Mouse (Mus musculus): ENCODE measurements around the gene Lnpep. TPM values are rescaled to one million over a fixed set of nuclear protein-coding genes. Genes with fewer than 3 reads are reported as not detected.
A peak's percentile ranks its signal among the peaks of the same experiment; 100 is the strongest.

The Lnpep gene
- total and polyA plus RNA-seq, 3 experiments, result 33.6 to 40.8 (median 34.6) TPM

- H3K36me3 ChIP-seq (replicated peaks in 1 of 2; ENCODE audit: control insufficient read depth in 1 of 2, insufficient read depth in 1 of 2, low read length in 1 of 2), result no peaks in the 10 kb centered on the region
- dilution Hi-C loops (cut with MboI; ENCODE audit: extremely low pct_ligation_motif_present, extremely low pct_unique_long_range_greater_than_20kb, low sequenced_read_pairs) (no loop called here), in situ Hi-C loops (cut with MboI; ENCODE audit: low pct_ligation_motif_present, low pct_unique_long_range_greater_than_20kb, low sequenced_read_pairs) (no loop called here)
- no peak for TF ChIP-seq MAZ (IDR thresholded peaks at IDR 0.05; ENCODE audit: low read depth, low read length)
- no peak for TF ChIP-seq SIN3A (IDR thresholded peaks at IDR 0.05; ENCODE audit: low read length)
- TF ChIP-seq CHD1 (IDR thresholded peaks at IDR 0.05; ENCODE audit: low read depth, low read length), result no peak
- TF ChIP-seq JUN (IDR thresholded peaks at IDR 0.05; ENCODE audit: insufficient read depth, low read depth, low read length), result no peak
- no peak for TF ChIP-seq MAFK (IDR thresholded peaks at IDR 0.05; ENCODE audit: insufficient replicate concordance, low read length)
- TF ChIP-seq JUND (conservative IDR thresholded peaks at IDR 0.05; ENCODE audit: low read depth, low read length), result no peak
- no peak for TF ChIP-seq POLR2A (IDR thresholded peaks at IDR 0.05; ENCODE audit: low read depth, low read length)
- TF ChIP-seq E2F4 (IDR thresholded peaks at IDR 0.05; ENCODE audit: insufficient replicate concordance, low read depth, low read length), result no peak
- no peak for TF ChIP-seq CHD2 (IDR thresholded peaks at IDR 0.05; ENCODE audit: low read length)
- TF ChIP-seq USF2 (conservative IDR thresholded peaks at IDR 0.05; ENCODE audit: low read depth, low read length), result no peak
- TF ChIP-seq MYC (IDR thresholded peaks at IDR 0.05; ENCODE audit: low read depth, low read length), result no peak
- TF ChIP-seq BHLHE40 (IDR thresholded peaks at IDR 0.05; ENCODE audit: low read depth, low read length), result no peak
- no peak for TF ChIP-seq MXI1 (IDR thresholded peaks at IDR 0.05; ENCODE audit: low read depth, low read length)
- no peak for TF ChIP-seq HCFC1 (IDR thresholded peaks at IDR 0.05; ENCODE audit: low read depth, low read length)
- TF ChIP-seq PAX5 (IDR thresholded peaks at IDR 0.05; ENCODE audit: low read length), result no peak
- TF ChIP-seq UBTF (IDR thresholded peaks at IDR 0.05; ENCODE audit: low read depth, low read length), result no peak
- TF ChIP-seq ZKSCAN1 (IDR thresholded peaks at IDR 0.05; ENCODE audit: borderline replicate concordance, low read depth, low read length), result no peak
- no peak overlapping the region for H3K4me2 ChIP-seq (ENCODE audit: insufficient read depth, low read depth, poor library complexity, severe bottlenecking)
- no peaks in the 10 kb centered on the region for H3K27me3 ChIP-seq (replicated peaks)
- no peaks in the 10 kb centered on the region for H3K79me2 ChIP-seq (replicated peaks; ENCODE audit: control insufficient read depth, extremely low read depth, insufficient read depth, poor library complexity, severe bottlenecking)
- no peak for DNase-seq (ENCODE audit: extremely low read depth)
- no peak overlapping the region for H3K4me3 ChIP-seq (replicated peaks in 1 of 3; ENCODE audit: low read depth in 2 of 3, low read length in 2 of 3, poor library complexity in 1 of 3)
- H3K27ac ChIP-seq (ENCODE audit: insufficient read depth, low read depth), result no peak overlapping the region
- H3K4me1 ChIP-seq (ENCODE audit: control insufficient read depth in 1 of 2, insufficient read depth in 2 of 2), result no peaks in the 10 kb centered on the region
- no peaks in the 10 kb centered on the region for H3K9me3 ChIP-seq (replicated peaks; ENCODE audit: low read length)
- H3K9ac ChIP-seq (ENCODE audit: insufficient read depth, low read depth), result no peak overlapping the region
Observed at GRCm38 (mm10) chr17:17652570-17652969, 27.7 kb upstream of the Lnpep start.

- dilution Hi-C loops (cut with MboI; ENCODE audit: extremely low pct_ligation_motif_present, extremely low pct_unique_long_range_greater_than_20kb, low sequenced_read_pairs), result no loop called here
- Histone ChIP-seq H3K79me2 (replicated peaks; ENCODE audit: control insufficient read depth, extremely low read depth, insufficient read depth, poor library complexity, severe bottlenecking) (no peaks in the 10 kb centered on the region), H3K36me3 (replicated peaks in 1 of 2; ENCODE audit: control insufficient read depth in 1 of 2, insufficient read depth in 1 of 2, low read length in 1 of 2) (no peaks in the 10 kb centered on the region), H3K4me3 (replicated peaks in 1 of 3; ENCODE audit: low read depth in 2 of 3, low read length in 2 of 3, poor library complexity in 1 of 3) (no peak overlapping the region), H3K27me3 (replicated peaks) (no peaks in the 10 kb centered on the region), H3K9me3 (replicated peaks; ENCODE audit: low read length) (no peaks in the 10 kb centered on the region), H3K4me1 (ENCODE audit: control insufficient read depth in 1 of 2, insufficient read depth in 2 of 2) (peaks cover 0 to 2% of the 10 kb centered on the region in 2 experiments; a peak in 1 of 4 replicates), H3K4me2 (ENCODE audit: insufficient read depth, low read depth, poor library complexity, severe bottlenecking) (no peak overlapping the region), H3K27ac (ENCODE audit: insufficient read depth, low read depth) (no peak overlapping the region), H3K9ac (ENCODE audit: insufficient read depth, low read depth) (no peak overlapping the region)
- in situ Hi-C loops (cut with MboI; ENCODE audit: low pct_ligation_motif_present, low pct_unique_long_range_greater_than_20kb, low sequenced_read_pairs), result loop anchor here (5.0 kb wide), 1 partner anchor 248 kb away; no protein-coding TSS in a partner anchor
- TF ChIP-seq CTCF (conservative IDR thresholded peaks at IDR 0.05 in 1 of 2, IDR thresholded peaks at IDR 0.05 in 1 of 2; ENCODE audit: low read depth in 2 of 2, low read length in 2 of 2) (peak; percentile 95 to 97), RAD21 (IDR thresholded peaks at IDR 0.05; ENCODE audit: low read depth, low read length) (peak; percentile 99), CHD2 (IDR thresholded peaks at IDR 0.05; ENCODE audit: low read length) (no peak), USF1 (IDR thresholded peaks at IDR 0.05; ENCODE audit: low read depth, low read length) (no peak), USF2 (conservative IDR thresholded peaks at IDR 0.05; ENCODE audit: low read depth, low read length) (no peak), POLR2AphosphoS2 (IDR thresholded peaks at IDR 0.05; ENCODE audit: low read depth, low read length) (no peak), ZC3H11A (IDR thresholded peaks at IDR 0.05; ENCODE audit: low read depth, low read length) (peak; percentile 91), SIN3A (IDR thresholded peaks at IDR 0.05; ENCODE audit: low read length) (no peak), TBP (conservative IDR thresholded peaks at IDR 0.05; ENCODE audit: low read depth, low read length) (no peak), JUND (conservative IDR thresholded peaks at IDR 0.05; ENCODE audit: low read depth, low read length) (0 out of 2 replicates have a peak, but pooled peaks have one; percentile 35), SMC3 (IDR thresholded peaks at IDR 0.05; ENCODE audit: low read depth, low read length) (peak; percentile 94), ETS1 (conservative IDR thresholded peaks at IDR 0.05; ENCODE audit: low read depth, low read length) (no peak), MEF2A (IDR thresholded peaks at IDR 0.05; ENCODE audit: borderline replicate concordance, low read depth, low read length) (0 out of 2 replicates have a peak, but pooled peaks have one; percentile 13)
- peak; percentile 74 for DNase-seq (ENCODE audit: extremely low read depth)
Observed at GRCm38 (mm10) chr17:17645738-17646137, 20.9 kb upstream of the Lnpep start.
